Mouse (Mus musculus) CH12.LX (cell line): Measurements from ENCODE around the gene E2f2.
A peak's percentile ranks its signal among the peaks of the same experiment; 100 is the strongest.

Experiments used
- CTCF ChIP-seq, 2 experiments: IDR thresholded peaks in 1 of 2; conservative IDR thresholded peaks in 1 of 2; 2 replicates each; pipeline ENCODE4 v1.5.1; 2011 to 2012; ENCODE audit warnings: low read depth in 2 of 2, low read length in 2 of 2, improper control_type of control experiment in 1 of 2, inconsistent platforms in 1 of 2, mild to moderate bottlenecking in 1 of 2, moderate library complexity in 1 of 2
- ETS1 ChIP-seq: conservative IDR thresholded peaks from 2 replicates; pipeline ENCODE4 v1.6.1; 2012; ENCODE audit warnings: low read depth, mild to moderate bottlenecking, inconsistent platforms, low read length, improper control_type of control experiment, moderate library complexity
- IRF4 ChIP-seq: IDR thresholded peaks from 2 replicates; pipeline ENCODE4 v1.6.1; 2014; ENCODE audit warnings: low read depth, mild to moderate bottlenecking, inconsistent platforms, low read length, improper control_type of control experiment
- NELFE ChIP-seq: IDR thresholded peaks from 2 replicates; pipeline ENCODE4 v1.6.1; 2011; ENCODE audit warnings: low read depth, low read length, improper control_type of control experiment
- POLR2A ChIP-seq: IDR thresholded peaks from 2 replicates; pipeline ENCODE4 v1.6.1; 2011; ENCODE audit warnings: low read depth, mild to moderate bottlenecking, improper control_type of control experiment, low read length
- SMC3 ChIP-seq: IDR thresholded peaks from 2 replicates; pipeline ENCODE4 v1.6.1; 2011; ENCODE audit warnings: low read depth, low read length, improper control_type of control experiment

DNA sequence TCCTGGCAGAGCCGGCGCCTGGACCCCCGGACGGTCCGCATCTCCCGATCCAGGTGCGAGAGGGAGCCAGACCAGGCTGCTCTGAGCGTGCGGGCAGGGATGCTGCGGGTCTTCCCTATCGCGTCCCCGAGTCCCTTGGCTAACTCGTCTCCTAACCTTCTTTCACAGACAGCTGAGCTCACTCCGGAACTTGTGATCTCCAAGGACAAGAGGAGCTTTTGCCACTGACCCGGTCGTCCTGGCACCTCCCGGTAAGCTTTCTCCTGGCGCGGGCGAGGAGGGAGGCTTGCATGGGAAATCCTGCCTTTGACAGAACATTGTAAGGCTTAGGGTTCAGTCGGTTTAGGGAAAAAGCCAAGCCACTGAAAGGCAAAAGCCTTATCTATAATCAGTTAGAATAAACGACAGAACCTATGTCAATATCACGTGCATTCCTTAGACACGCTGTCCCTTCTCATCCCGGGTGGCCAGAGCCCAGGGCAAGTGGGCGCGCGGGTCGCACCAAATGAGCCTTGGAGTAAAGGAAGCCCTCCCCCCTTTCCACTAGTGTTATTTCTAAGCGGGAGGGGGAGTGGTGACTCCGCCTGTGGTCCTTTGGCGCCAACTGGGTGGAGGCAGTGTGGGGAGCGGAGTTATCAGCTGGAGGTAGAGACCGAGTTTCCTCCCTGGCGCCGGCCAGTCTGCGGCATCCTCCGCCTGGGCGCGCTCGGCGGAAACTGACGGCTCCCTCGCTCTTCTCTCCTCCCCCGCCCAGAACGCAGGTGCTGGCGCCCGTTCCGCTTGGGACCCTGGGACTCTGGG lies 27.9 kb upstream of the E2f2 start:
- TF ChIP-seq POLR2A: peak; percentile 35
- TF ChIP-seq CTCF (conservative IDR thresholded peaks at IDR 0.05 in 1 of 2, IDR thresholded peaks at IDR 0.05 in 1 of 2; ENCODE audit: low read depth in 2 of 2, low read length in 2 of 2): no peak
- no peak for TF ChIP-seq SMC3
- no peak for TF ChIP-seq NELFE
- peak; percentile 23; the same call in 1 of the 2 replicates for TF ChIP-seq ETS1
- no peak for TF ChIP-seq IRF4
